Mouse (Mus musculus) embryo, embryonic 10.5 days (tissue): Measurements from ENCODE around the gene Ptpro.

Experiments used
- DNase-seq: peaks from one replicate; pipeline ENCODE4 v3.0.0-alpha.2; 2015; ENCODE audit warnings: low spot score

Gene Ptpro

DNA sequence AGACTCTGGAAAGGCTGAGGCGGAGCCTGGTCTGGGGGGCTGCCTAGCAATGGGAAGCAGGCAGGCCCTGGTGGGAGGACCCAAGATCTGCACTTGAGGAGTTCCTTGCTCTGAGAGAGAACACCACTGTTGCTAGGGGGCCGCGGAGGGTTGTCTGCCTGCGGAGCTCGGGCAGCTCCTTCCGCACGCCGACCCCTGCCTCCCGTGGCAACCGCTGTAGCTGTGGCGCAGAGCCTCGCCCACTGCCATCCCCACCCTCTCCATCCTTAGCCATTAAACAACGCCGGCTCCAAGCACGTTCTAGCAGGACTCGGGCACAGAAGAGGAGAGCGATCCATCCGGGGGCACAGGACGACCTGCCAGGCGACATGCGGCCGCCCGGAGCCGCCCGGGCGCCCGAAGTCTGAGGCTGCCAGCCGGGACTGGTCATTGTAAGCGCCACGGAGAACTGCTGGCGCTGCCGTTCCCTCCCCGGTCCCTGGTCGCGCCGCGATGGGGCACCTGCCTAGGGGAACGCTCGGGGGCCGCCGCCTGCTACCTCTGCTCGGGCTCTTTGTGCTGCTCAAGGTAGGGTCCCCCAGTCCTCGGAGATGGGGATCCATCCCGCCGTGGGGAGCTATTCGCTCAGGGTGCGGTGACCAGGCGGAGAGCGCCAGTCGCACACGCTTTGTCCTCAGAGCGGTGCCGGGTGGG is at the start of gene Ptpro:
Gene Ptpro (plus strand): TSS at position 126 of the 693 bp plus-strand sequence.
- DNase-seq: peak; percentile 74

DNA sequence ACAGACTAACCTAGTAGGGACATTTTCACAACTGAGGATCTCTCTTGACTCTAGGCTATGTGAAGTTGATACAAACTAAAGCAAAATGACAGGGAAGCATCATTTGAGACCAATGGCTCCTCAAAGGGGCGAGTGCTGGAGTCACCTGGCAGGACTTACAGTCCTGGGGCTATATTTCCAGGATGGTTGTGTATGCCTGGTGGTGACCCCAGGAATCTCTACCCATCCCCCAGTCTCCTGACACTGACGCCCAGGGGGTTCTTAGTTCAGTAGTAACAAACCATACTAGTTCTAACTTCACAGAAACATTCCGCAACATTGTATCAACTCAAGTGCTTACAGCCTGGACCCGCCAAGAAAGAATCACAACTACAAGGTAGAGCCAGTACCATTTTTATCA is 49.5 kb upstream of the Ptpro start:
- no peak for DNase-seq

DNA sequence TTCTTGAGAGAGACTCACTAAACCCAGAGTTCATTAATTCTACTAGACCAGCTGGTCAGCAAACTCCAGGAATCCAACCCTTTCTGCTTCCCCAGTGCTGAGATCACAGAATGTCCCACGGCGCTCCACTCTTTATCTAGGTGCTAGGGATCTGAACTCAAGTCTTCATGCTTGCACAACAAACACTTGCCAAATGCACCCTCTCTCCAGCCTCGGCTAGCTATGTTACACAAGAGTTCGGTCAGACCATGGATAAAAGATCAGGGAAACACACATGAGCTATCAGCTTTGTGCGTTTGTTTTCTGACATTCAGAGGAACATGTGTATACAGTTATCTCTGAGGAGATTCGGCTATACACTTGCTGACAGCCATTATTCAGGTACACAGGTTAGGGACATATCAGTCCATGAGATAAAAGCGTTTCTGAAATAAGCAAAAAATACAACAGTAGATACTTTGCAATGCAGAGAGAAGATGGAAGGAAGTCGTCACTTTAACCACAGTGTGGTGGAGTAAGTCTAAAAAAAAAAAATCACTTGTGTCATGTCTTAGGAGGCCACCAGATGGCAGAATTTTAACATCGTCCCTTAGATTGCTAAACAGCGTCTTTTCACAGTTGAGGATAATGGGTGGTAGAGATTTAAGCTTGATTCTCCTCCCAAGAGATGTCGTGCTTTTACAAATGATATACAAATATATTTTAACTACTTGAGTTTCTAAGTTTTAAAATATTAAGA is 46.3 kb upstream of the Ptpro start:
- DNase-seq: peak; percentile 76

DNA sequence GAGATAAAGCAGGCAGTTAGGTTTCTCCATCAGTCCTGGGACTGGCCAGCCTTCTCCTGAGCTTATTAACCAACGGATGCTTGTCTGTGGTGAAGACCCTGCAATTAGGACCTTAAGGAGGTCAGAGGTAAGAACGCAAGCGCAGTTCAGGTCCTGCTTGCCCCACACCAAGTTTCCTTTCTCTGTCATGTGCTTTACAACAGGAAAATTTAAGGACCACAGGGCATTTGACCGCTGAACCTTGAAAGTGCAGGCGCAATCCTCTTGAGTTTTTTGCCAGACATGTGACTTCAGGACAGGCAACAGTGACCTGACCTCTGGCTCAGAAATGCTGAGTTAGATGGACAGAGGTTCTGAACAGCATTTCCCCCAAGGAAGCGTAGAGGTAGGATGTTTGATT is 45.0 kb upstream of the Ptpro start:
- no peak for DNase-seq

DNA sequence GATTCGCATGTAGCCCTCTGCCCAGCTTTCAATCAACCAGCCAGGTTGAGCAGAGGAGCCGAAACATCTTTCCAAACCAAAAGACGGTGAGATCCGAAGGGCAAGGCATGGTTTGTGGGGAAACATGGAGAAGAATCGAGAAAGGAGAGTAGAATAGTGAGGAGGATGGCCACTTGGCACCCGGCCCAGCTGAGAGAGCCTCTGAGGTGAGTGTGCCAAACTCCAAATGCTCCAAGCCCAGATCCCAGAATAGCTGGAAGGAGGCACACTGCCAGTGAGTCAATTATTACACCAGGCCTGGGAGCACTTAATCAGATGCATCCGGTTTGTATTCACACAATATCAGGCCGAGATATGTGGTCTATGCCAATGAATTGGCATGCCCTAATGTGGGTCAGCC is 42.1 kb upstream of the Ptpro start:
- no peak for DNase-seq

DNA sequence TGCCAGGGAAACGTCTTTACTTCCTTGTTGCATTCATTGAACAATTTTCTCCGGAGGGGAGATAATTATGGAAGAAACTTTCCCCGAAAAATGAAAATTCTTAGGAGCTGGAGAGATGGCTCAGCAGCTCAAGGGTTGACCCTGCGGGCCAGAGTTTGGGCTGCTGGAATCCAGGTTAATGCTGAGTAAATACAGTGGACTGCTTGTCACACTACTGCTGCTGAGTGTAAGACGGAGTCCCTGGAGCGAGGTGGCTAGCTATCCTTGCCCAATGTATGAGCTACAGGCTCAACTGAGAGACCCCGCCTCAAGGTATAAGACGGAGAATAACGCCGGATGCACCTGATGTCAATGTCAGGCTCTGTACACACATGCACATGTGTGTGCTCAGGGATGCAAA is 41.1 kb upstream of the Ptpro start:
- no peak for DNase-seq

DNA sequence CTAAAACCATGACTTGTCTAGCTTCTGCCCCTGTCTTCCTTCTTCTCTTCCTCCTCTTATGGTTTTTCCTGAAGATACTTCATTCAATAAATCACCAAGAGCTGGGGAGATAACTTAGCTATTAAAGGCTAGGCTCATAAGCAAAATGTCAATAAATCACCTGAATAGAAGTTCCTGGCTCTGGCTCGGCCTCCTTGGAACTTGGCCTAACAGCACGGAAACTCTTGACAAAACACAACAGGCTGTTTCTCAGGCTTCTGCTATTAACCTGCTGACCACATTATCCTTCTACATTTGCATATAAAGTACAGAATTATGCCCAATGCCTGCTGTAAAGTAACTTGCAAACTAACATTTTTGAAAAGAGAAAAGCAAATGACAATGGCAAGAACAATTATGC is 40.7 kb upstream of the Ptpro start:
- no peak for DNase-seq

DNA sequence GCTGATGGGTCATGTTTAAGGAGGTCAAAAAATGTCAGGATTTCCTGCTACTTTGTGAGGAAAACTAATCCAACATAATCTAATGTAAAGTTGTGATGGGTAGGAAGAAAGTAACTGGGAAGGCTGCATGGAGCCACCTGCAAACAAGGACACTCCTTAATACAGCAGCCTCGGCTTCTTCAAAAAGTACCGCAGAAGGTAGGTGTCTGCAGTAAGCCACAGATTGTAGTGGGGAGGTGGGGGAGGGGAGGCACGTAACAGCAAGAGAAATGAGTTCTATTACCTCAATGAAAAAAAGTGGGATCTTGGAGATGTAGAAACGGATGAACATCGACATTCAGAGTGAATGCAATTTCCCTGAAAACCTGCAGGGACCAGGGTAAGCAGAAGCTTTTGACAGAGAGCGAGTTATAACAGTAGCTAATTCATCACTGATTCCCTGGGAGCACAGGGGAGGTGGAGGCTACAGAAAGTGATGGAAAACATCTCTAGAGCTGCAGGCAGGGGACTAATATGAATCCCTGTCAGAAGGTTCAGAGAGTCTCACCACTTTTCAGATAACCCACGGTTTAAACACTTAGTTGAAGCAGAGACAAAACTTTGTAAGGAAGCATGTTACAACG is 34.2 kb upstream of the Ptpro start:
- no peak for DNase-seq

DNA sequence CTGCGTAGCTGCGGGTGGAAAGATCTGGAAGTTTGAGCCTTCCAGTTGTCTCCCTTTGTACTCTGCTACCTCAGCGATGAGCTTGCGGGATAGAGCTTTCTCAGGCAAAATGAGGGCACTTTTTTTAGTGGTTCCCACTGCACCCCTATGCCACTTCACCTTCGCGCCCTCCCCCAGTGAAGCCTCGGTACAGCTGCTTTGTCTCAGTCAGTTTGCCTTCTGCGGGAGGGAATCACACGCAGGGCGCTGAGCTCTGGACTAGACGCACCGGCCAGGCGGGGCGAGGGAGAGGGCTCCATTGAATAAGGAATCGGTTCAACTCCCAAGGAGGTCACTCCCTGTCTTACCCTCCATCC is 746 bp downstream of the Ptpro start:
- DNase-seq: peak; percentile 52

DNA sequence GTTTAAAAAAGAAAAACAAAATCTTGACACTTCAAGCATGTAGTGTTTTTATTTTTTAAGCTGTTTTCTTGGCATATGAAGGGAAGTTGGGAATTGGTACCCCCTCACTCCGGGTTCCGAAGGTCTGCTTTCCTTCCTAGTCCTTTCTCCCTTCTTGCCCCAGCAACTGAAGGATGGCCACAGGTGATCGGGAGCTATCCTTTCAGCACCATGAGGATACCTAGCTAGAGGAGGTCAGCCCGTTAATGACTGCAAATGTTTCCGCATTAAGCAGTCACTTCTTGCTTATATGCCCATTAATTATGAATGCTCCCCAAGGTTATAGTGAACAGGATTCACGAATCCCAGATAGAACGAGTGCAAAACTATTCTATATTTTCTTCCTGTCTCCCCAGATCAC is 1.3 kb downstream of the Ptpro start:
- DNase-seq: peak; percentile 62

DNA sequence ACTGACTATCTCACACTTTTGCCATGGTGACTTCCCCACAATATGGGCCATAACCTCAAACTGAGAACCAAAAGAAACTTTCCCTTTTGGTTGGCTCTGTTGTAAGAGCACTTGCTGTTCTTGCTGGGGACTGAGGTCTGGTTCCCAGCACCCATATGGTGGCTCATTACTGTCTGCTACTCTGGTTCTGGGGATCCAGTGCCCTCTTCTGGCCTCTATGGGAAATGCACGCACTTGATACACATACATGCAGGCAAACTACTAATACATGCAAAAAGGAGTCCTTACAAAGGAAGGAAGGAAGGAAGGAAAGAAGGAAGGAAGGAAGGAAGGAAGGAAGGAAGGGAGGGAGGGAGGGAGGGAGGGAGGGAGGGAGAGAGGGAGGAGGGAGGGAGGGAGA is 8.9 kb downstream of the Ptpro start:
- DNase-seq: no peak

DNA sequence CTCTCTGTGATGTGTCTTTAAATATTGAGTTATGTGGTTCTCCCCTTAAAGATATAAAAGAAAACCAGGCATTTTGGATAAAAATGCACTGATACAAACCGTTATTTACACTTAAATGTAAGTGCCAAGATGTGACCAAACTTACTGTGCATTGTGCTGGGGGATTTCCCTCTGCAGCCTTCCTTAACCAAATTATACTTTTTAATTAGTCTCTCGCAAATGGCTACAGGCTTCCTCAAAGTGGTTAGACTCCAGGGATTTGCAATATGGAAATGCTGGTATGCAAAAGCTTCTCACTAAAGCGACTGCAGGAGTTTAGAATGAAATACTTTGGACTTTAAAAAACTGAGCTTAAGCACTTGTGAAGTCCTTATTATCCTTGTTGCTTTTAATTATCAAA is 10.0 kb downstream of the Ptpro start:
- no peak for DNase-seq

DNA sequence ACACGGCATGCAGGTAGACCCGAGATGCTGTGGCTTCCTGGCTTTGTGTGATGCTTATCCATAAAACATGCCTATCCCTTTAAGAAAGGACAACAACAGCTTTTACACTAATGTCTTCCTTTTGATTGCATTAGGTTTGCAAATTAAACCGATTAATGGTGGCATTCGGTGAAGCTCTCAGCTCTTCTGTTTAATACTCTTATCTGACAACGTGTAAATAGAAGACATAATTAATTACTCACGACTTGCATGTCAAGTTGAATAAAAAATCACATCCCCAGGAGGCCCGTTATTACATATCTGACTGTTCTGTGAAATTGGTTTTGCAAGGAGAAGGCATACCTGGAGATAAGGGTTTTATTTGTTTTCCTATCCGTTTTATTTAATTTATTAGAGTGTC is 15.9 kb downstream of the Ptpro start:
- no peak for DNase-seq

DNA sequence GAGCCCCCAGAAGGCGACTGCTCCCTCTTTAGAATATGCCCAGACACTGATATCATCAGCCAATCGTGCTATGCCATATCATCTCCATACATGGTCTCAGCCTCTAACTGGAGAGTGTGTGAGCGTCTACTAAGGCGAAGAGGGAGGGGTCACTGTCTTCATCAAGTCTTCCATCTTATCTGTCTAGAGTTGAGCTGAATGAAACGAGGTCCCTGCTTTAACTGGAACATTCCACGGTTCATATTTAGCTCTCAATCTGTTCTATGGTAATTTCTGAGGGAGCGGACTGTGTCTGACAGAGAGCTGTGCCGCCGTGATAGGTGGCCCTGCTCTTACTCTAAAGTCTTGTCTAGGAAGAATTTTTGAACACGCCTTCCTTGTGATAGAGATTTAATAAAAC is 16.5 kb downstream of the Ptpro start:
- no peak for DNase-seq

DNA sequence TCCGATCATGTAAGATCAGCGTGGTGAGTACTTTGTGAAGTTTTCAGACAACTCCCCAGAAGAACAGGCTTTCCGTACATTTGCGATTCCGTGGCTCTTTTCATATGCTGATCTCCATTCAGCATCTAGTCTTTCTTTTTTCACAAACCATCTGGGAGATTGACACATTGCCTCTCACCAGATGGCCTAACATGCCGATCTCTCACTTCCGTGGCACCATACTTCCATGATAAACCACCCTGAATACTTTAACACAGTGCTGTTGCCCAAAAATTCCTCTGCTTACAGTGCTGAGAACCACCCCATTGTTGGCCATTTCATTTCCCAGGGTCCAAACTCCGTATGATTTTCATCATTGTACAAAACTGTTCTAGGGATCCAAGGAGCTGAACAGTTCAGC is 20.4 kb downstream of the Ptpro start:
- DNase-seq: no peak

DNA sequence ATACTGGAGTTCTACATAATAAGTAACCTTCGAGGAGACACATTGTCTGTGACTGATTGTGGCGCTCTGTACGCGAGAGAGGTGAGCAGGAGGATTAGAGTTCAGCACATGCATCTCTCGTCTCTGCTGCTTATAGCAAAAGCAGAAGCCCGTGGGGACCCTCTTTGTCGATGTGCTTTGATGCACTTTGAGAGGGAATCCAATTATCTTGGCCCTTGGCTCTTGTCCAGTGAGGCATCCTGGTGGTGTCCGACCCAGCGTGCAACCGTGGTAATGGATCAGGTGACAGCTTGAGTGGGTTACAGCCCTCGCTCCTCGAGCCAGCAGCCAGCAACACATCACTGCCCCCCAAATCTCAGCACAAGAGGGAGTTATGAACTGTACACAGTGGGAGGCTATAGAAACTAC is 25.5 kb downstream of the Ptpro start:
- DNase-seq: peak; percentile 6

DNA sequence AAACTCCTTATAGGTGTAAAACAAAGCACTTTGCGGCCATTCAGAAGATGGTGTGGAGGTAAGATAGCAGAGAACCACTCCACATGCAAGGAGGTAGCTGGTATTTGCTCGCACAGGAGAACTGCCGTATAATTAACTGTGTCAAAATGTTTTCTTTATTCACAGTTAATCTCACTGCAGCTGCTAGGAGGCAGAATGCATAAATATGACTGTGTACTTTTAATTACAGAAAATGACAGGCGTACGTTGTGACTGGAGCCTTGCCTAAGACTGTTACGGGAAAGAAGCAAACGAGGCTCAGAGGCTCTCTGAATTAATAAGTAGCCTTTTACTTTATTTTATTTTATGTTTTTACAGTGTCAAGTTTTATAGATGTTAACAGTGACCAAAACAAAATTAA is 27.5 kb downstream of the Ptpro start:
- no peak for DNase-seq

DNA sequence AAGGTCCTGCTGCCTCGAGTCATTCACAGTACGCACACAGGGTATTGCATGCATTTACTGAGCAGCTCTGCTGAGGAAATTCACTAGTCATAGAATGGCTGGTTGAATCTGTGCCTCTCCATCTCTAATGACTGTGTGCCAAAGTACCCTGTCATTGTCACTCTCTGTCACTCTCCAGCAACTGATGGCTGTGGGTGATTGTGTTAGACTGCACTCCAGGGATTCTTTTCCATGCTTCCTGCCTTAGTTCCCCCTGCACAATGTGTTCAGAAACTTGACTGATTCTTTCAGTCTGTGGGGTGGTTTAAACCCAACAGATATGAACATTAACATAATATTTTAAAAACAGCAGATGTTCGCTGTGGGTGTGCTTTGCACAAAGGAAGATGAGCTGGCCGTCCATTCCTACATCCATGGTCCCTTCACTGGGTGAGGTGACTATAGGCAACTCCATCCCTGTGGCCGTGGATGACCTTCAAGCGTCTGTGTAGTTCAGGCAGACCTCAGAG is 29.5 kb downstream of the Ptpro start:
- DNase-seq: no peak

DNA sequence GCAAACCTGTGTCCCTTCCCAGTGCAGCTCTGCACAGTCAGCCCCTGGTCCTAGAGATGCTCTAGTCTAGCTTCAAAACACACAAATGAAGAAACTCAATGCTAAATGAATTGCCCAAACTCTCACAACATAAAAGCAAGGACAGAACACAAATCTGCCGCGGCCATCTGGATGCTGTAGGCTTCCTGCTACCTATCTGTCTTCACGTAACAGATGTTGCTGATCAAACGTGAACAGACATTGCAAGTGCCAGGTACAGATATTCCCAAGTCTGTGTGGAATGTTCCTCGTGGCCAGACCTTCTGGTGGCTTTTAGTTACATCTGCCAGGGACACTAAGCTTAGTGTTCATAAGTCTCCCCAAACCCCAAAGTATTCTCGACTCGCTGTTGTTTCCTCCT is 29.9 kb downstream of the Ptpro start:
- DNase-seq: no peak

DNA sequence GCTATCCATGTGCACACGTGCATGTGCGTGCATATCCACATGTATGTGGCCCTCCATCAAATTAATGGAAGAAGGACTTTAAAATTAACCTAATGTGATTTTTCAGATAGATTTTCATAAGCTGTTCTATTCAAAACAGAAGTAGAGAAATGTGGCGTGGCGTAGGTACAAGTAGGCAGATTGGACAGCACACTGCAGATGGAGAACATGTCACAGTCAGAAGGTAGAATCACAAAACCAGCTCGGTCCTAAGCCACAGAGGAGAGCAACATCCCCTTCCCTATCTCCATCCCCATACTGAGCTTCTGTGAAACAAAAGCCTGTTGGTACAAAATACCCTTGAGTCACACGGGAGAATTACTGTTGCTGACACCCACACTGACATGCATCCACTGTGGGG is 34.3 kb downstream of the Ptpro start:
- no peak for DNase-seq

DNA sequence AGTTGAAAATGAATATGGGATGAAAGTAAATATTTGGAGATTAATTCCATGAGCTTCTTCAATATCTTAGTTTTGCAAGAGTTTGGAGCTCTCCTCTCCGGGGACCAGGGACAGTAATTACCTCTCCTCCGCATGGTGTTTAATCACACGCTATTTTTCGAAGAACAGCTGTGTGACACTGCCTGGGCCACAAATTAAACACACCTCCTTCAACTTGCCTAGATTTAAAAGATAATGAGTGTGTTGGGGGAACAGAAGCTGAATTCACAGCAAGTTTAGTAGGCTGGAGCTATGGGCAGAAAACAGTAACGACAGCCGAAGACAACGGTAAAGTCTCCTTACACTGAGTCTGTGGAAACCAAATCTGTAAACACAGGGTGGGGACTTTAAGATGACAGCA is 35.7 kb downstream of the Ptpro start:
- DNase-seq: no peak

DNA sequence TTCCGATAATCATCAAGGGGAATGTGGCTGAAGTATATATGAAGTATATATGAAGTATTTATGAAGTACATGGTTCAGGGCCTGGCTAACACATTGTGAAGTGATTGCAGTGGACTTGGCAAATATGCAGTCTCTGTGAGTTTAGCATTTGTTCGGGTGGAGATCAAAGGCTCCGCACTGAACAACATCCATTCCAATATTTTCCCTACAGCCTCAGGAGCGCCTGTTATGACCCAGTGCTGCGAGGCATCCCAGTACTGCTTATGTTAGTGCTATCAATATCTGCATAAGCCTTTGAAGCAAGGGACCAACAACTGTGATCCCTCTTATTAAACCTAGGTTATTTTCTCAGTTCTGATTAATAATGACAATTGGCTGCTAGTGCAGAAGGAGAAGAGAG is 36.1 kb downstream of the Ptpro start:
- no peak for DNase-seq

DNA sequence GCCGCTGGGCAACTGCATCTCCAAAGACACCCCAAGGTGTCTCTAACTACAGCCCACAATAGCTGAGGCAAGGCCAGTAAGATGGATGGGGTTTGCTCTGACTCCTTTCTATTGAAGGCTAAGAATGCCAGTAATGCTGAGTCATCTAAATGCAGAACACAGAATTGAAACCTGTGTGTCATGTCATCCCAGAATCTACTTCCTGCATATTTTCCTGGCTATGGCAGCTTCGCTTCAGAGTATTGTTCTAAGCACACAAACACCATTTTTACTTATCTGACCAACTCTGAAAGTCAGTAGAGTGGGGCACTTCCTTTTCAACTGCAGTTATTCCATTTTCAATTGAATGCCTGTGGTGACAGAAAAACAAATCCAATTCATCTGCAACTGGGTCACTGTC is 40.3 kb downstream of the Ptpro start:
- DNase-seq: no peak
